Mouse (Mus musculus) heart, postnatal 0 days (tissue): Measurements from ENCODE around the gene Spata2.

Source experiments
- CTCF ChIP-seq: IDR thresholded peaks from 2 replicates; pipeline ENCODE4 v1.5.1; 2016; ENCODE audit warnings: antibody characterized with exemption, control low read depth, low read depth
- EP300 ChIP-seq: IDR thresholded peaks from 2 replicates; pipeline ENCODE4 v1.6.1; 2016; ENCODE audit warnings: antibody characterized with exemption, low read depth

DNA sequence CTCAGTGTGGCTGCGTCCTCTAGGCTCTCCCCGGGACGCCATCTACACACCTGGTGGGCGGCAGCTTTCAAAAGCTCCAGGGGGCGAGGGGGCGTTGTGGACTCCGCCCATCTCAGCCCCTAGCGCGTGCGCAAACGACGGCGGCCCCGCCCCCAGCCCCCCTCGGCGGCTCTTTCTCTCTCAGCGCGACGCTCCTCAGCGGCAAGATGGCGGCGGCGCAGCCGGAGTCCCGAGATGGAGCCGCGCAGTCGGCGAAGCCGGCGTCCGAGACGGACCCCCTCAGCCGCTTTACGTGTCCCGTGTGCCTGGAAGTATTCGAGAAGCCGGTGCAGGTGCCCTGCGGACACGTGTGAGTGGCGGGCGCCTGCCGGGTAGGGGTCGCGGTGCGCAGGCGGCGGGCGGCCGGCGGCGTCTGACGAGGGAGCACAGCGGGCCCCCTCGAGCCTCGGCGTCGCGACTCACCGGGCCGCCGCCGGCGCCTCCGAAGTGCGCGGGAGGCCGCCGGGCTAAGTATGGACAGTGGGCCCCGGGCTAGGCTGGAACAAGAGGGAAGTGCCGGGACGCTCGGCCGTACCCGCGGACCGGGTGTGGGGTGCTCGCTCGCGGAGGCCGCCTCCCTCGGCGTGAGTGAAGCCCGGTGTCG lies 10.7 kb upstream of the Spata2 start:
- TF ChIP-seq EP300 (no peak), CTCF (no peak)
